Mouse (Mus musculus) cerebellum, adult 2 months (tissue): ENCODE results near the gene Hist1h4k.

Experiments used
- CTCF ChIP-seq: fragments of 200-500 bp; IDR thresholded peaks from 2 replicates; pipeline ENCODE4 v1.5.1; 2011; ENCODE audit warnings: low read depth, mild to moderate bottlenecking, control low read depth, low read length, moderate library complexity, borderline replicate concordance; ENCODE audit not compliant: insufficient read depth
- POLR2A ChIP-seq: fragments of 200-500 bp; IDR thresholded peaks from 2 replicates; pipeline ENCODE4 v1.6.1; 2011; ENCODE audit warnings: low read length, control low read depth, borderline replicate concordance; ENCODE audit not compliant: insufficient read depth

DNA sequence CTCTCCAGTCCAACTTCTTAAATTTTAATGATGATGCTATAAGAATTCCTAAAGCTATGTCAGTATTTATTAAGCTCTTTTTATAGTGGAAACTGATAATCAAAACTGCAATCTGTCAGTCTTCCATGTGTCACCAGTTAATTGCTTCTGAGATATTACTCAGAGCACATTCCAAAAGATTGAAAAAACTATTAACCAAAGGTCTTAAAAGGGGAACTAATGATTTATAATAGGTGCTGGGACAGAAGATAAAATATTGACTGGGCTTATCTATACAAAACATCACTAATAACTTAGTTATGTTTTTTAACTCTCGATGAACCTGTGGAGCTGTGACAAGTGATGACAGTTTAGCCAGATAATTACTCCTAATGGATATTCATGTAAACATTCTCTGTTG lies 5.3 kb downstream of the Hist1h4k start:
- no peak for TF ChIP-seq CTCF
- no peak for TF ChIP-seq POLR2A
